Mouse (Mus musculus) MEL (cell line): ENCODE measurements at regions not wholly inside any gene's neighbourhood (a gene's known extent, or its start where the extent isn't known, plus 50 kb on each side); places are given as distances from the start of the nearest gene placed in this dataset.

Experiments
- DNase-seq: peaks from one replicate; pipeline ENCODE4 v3.0.0; 2011; ENCODE audit warnings: low read depth, low spot score
- H3K27ac ChIP-seq: 2 replicates; pipeline ENCODE4 v1.5.1; 2012; ENCODE audit warnings: low read depth, mild to moderate bottlenecking, control low read depth, low read length, moderate library complexity; ENCODE audit not compliant: control insufficient read depth
- H3K27me3 ChIP-seq, 2 experiments: fragments of 150-350 bp in 1 of 2; sonication (generic) in 1 of 2; 2 replicates each; pipeline ENCODE4 v1.6.1; 2012; ENCODE audit warnings: low read length in 2 of 2, mild to moderate bottlenecking in 2 of 2, improper control_type of control experiment in 1 of 2, moderate library complexity in 1 of 2; ENCODE audit not compliant: insufficient read depth in 2 of 2, control insufficient read depth in 1 of 2
- H3K36me3 ChIP-seq, 2 experiments: 2 replicates each; pipeline ENCODE4 v1.6.1; 2012 to 2014; ENCODE audit warnings: low read length in 2 of 2, improper control_type of control experiment in 1 of 2, inconsistent platforms in 1 of 2, mild to moderate bottlenecking in 1 of 2; ENCODE audit not compliant: insufficient read depth in 2 of 2, control insufficient read depth in 1 of 2
- H3K4me1 ChIP-seq, 2 experiments: fragments of 150-350 bp in 1 of 2; sonication (generic) in 1 of 2; 2 replicates each; pipeline ENCODE4 v1.6.1; 2012; ENCODE audit warnings: low read length in 2 of 2, improper control_type of control experiment in 1 of 2, mild to moderate bottlenecking in 1 of 2; ENCODE audit not compliant: insufficient read depth in 2 of 2, control insufficient read depth in 1 of 2
- H3K4me3 ChIP-seq, 2 experiments: fragments of 150-350 bp in 1 of 2; sonication (generic) in 1 of 2; 2 replicates each; pipeline ENCODE4 v1.5.1; 2012; ENCODE audit warnings: low read depth in 2 of 2, low read length in 2 of 2, mild to moderate bottlenecking in 2 of 2, moderate library complexity in 2 of 2, control low read depth in 1 of 2, improper control_type of control experiment in 1 of 2; ENCODE audit not compliant: control insufficient read depth in 1 of 2, insufficient read depth in 1 of 2
- H3K79me2 ChIP-seq: 2 replicates; pipeline ENCODE4 v1.6.1; 2012; ENCODE audit warnings: mild to moderate bottlenecking, low read length, moderate library complexity; ENCODE audit not compliant: control insufficient read depth, poor library complexity, insufficient read depth
- H3K9ac ChIP-seq: 2 replicates; pipeline ENCODE4 v1.6.1; 2012; ENCODE audit warnings: low read depth, mild to moderate bottlenecking, control low read depth, low read length, moderate library complexity; ENCODE audit not compliant: control insufficient read depth, poor library complexity, severe bottlenecking
- H3K9me3 ChIP-seq: fragments of 150-350 bp; sonication (generic); replicated peaks from 2 replicates; pipeline ENCODE4 v1.6.1; 2012; ENCODE audit warnings: mild to moderate bottlenecking, low read length, improper control_type of control experiment, moderate library complexity; ENCODE audit not compliant: insufficient read depth
- CHD1 ChIP-seq: IDR thresholded peaks from 2 replicates; pipeline ENCODE4 v1.6.1; 2012; ENCODE audit warnings: low read depth, mild to moderate bottlenecking, inconsistent platforms, low read length, improper control_type of control experiment
- CHD2 ChIP-seq: IDR thresholded peaks from 2 replicates; pipeline ENCODE4 v1.6.1; 2011; ENCODE audit warnings: low read length, improper control_type of control experiment
- MAX ChIP-seq: IDR thresholded peaks from 2 replicates; pipeline ENCODE4 v1.6.1; 2011; ENCODE audit warnings: low read length, improper control_type of control experiment
- MEF2A ChIP-seq: IDR thresholded peaks from 2 replicates; pipeline ENCODE4 v1.6.1; 2014; ENCODE audit warnings: low read depth, mild to moderate bottlenecking, inconsistent platforms, low read length, improper control_type of control experiment; ENCODE audit not compliant: poor library complexity, insufficient replicate concordance, severe bottlenecking; ENCODE audit errors: extremely low read depth
- MYB ChIP-seq: IDR thresholded peaks from 2 replicates; pipeline ENCODE4 v1.6.1; 2011; ENCODE audit warnings: mild to moderate bottlenecking, low read depth, low read length, improper control_type of control experiment
- MYC ChIP-seq: IDR thresholded peaks from 2 replicates; pipeline ENCODE4 v1.6.1; 2011; ENCODE audit warnings: low read depth, mild to moderate bottlenecking, low read length, improper control_type of control experiment, moderate library complexity
- POLR2A ChIP-seq, 2 experiments: IDR thresholded peaks; 2 replicates each; pipeline ENCODE4 v1.6.1; 2011 to 2012; ENCODE audit warnings: low read length in 2 of 2, mild to moderate bottlenecking in 2 of 2, control low read depth in 1 of 2, improper control_type of control experiment in 1 of 2, low read depth in 1 of 2, moderate library complexity in 1 of 2; ENCODE audit not compliant: control insufficient read depth in 1 of 2, insufficient read depth in 1 of 2, poor library complexity in 1 of 2
- POLR2AphosphoS2 ChIP-seq: IDR thresholded peaks from 2 replicates; pipeline ENCODE4 v1.6.1; 2011; ENCODE audit warnings: low read length, improper control_type of control experiment
- POLR2AphosphoS5 ChIP-seq: IDR thresholded peaks from 2 replicates; pipeline ENCODE4 v1.6.1; 2012; ENCODE audit warnings: low read depth, borderline replicate concordance, mild to moderate bottlenecking, inconsistent platforms, low read length, moderate library complexity, mixed read lengths
- RCOR1 ChIP-seq: IDR thresholded peaks from 2 replicates; pipeline ENCODE4 v1.6.1; 2012; ENCODE audit warnings: low read depth, mild to moderate bottlenecking, inconsistent platforms, low read length, improper control_type of control experiment
- SMC3 ChIP-seq: IDR thresholded peaks from 2 replicates; pipeline ENCODE4 v1.6.1; 2011; ENCODE audit warnings: low read depth, low read length, improper control_type of control experiment
- TAL1 ChIP-seq: IDR thresholded peaks from 2 replicates; pipeline ENCODE4 v1.6.1; 2012; ENCODE audit warnings: mild to moderate bottlenecking, inconsistent platforms, low read length, moderate library complexity, mixed read lengths
- TCF12 ChIP-seq: IDR thresholded peaks from 2 replicates; pipeline ENCODE4 v1.6.1; 2014; ENCODE audit warnings: low read depth, mild to moderate bottlenecking, inconsistent platforms, low read length, improper control_type of control experiment, moderate library complexity
- UBTF ChIP-seq: IDR thresholded peaks from 2 replicates; pipeline ENCODE4 v1.6.1; 2012; ENCODE audit warnings: low read depth, mild to moderate bottlenecking, inconsistent platforms, low read length, improper control_type of control experiment, moderate library complexity, borderline replicate concordance; ENCODE audit not compliant: insufficient read depth
- ZC3H11A ChIP-seq: IDR thresholded peaks from 2 replicates; pipeline ENCODE4 v1.6.1; 2012; ENCODE audit warnings: low read depth, mild to moderate bottlenecking, inconsistent platforms, low read length, improper control_type of control experiment
- ZMIZ1 ChIP-seq: IDR thresholded peaks from 2 replicates; pipeline ENCODE4 v1.6.1; 2012; ENCODE audit warnings: low read depth, mild to moderate bottlenecking, inconsistent platforms, low read length, improper control_type of control experiment, moderate library complexity

DNA sequence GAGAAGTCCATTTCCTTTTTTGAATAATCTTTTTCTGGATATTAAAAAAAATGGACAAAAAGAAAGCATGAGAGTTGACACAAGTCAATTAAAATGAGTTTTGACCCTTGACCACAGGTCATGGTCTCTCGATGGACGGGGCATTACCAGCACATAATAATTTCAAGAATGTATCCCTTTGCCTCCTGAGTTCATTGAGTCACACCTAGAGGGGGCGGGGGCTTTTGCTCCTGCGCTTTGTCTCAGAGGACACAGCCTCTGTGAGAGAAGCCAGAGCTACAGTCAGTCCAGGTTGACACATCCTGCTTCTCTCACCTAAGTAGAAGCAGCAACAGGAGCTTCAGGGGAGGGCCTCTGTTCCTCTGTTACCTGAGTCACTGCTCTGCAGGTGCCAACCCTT lies 50.0 kb upstream of the Pkdcc start:
- Histone ChIP-seq H3K36me3 (no peaks in the 10 kb centered on the region), H3K4me1 (no peaks in the 10 kb centered on the region), H3K27me3 (no peaks in the 10 kb centered on the region; a peak in 2 of 4 replicates), H3K79me2 (no peaks in the 10 kb centered on the region), H3K4me3 (no peak overlapping the region), H3K9me3 (no peaks in the 10 kb centered on the region), H3K27ac (no peak overlapping the region), H3K9ac (no peak overlapping the region)
- DNase-seq: no peak
- TF ChIP-seq ZMIZ1 (no peak), TAL1 (no peak), MAX (no peak), CHD2 (no peak), POLR2AphosphoS5 (no peak), POLR2AphosphoS2 (no peak), CHD1 (no peak), MYB (no peak), MYC (no peak), RCOR1 (no peak), POLR2A (IDR thresholded peaks at IDR 0.05; ENCODE audit: control insufficient read depth in 1 of 2, insufficient read depth in 1 of 2, low read depth in 1 of 2, low read length in 2 of 2, poor library complexity in 1 of 2) (no peak), MEF2A (no peak), UBTF (no peak), TCF12 (no peak), SMC3 (no peak), ZC3H11A (no peak)
